Mouse (Mus musculus) ES-Bruce4 (cell line): Measurements from ENCODE around the gene Imp4.

Source experiments
- CTCF ChIP-seq: IDR thresholded peaks from one replicate; pipeline ENCODE4 v1.8.1; 2011; ENCODE audit warnings: low read depth, low read length
- EP300 ChIP-seq: IDR thresholded peaks from 2 replicates; pipeline ENCODE4 v1.6.1; 2011; ENCODE audit warnings: low read depth, low read length; ENCODE audit not compliant: insufficient read depth
- POLR2A ChIP-seq: IDR thresholded peaks from one replicate; pipeline ENCODE4 v1.8.1; 2011; ENCODE audit warnings: low read length; ENCODE audit not compliant: insufficient read depth

- TF ChIP-seq POLR2A = no peak
- TF ChIP-seq EP300 = no peak
- no peak for TF ChIP-seq CTCF
These were observed 50.3 kb downstream of the Imp4 start for GRCm38 (mm10) chr1:34489852-34490541.
